Mouse (Mus musculus) hematopoietic multipotent progenitor cell, adult 10-12 weeks (in vitro differentiated cells): ENCODE results near the gene Cuedc1. TPM values are rescaled to one million over a fixed set of nuclear protein-coding genes. Genes with fewer than 3 reads are reported as not detected.

ENCODE experiments used
- polyA plus RNA-seq: library from polyadenylated mRNA; stranded (reverse); fragments of >175 nt; gene quantifications from 2 replicates; pipeline ENCODE4 v1.2.3, GENCODE M21; 2012; ENCODE audit warnings: low replicate concordance

Cuedc1 gene
- polyA plus RNA-seq: 7.0 and 18.5 TPM in 2 replicates

GRCm38 (mm10) chr11:88098021-88098729 is at the start of gene Cuedc1:
Gene Cuedc1 (plus strand): TSS chr11:88098058.

GRCm38 (mm10) chr11:88067586-88068410 is 30.1 kb upstream of the Cuedc1 start, which contains the start of gene Vezf1:
Gene Vezf1 (plus strand): TSS chr11:88068279.

DNA sequence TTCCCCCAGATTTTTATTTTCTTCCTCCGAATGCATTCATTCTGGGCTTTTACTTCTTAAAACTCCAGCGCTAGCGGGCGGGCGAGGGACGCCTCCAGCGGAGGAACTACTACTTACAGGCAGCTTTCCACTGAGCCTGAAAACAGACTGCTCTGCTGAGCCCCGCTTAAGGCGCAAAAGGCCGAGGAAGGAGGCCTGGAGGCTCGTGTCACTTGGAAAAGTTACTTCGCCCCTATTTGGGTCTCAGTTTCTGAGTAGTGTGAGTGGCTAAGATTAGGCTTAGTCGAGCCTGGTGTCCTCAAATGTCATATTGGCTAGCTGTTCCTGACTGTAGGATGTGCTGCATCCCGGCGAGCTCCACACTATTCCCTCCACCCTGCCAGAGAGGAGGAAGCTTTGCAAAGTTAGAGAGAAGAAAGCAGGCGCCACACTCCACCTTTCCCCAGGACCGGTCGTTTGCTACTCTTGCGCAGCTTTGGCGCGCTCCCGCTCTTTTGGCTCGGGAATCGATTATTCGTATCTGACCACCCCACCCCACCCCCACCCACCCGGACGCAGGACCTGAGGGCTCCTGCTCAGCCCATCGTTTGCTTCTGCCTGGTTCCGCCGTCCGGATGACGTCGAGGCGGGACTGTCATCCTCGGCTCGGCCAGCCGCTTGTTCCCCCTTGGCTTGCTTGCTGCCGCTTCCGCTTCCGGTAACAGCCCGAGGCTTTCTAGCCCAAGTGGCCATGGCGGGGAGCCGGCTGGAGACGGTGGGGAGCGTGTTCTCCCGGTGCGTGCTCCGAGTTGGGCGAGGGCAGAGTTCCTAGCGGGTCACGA is 106.1 kb downstream of the Cuedc1 start, which contains the start of gene Mrps23:
Gene Mrps23, plus strand, starts transcription at position 677 of the 821 bp plus-strand sequence.

Other genes with a start within 250 kb of the Cuedc1 start
- 12.1 and 15.1 TPM in 2 replicates for gene Mks1, start 244.8 kb upstream of the Cuedc1 start, polyA plus RNA-seq
- gene Epx, start 222.5 kb upstream of the Cuedc1 start, polyA plus RNA-seq: 0.08 and 0.19 TPM in 2 replicates
- not detected in 2 replicates for gene Olfr462, start 205.8 kb upstream of the Cuedc1 start, polyA plus RNA-seq
- gene Olfr463, start 200.7 kb upstream of the Cuedc1 start, polyA plus RNA-seq: not detected in 2 replicates
- not detected in 2 replicates for gene Olfr464, start 177.1 kb upstream of the Cuedc1 start, polyA plus RNA-seq
- 22.5 and 31.4 TPM in 2 replicates for gene Dynll2, start 110.5 kb upstream of the Cuedc1 start, polyA plus RNA-seq
- gene Srsf1, start 50.7 kb upstream of the Cuedc1 start, polyA plus RNA-seq: 146 TPM in 2 replicates
- gene Vezf1, start 29.8 kb upstream of the Cuedc1 start, polyA plus RNA-seq: 14.8 and 20.3 TPM in 2 replicates
- 98.9 and 145 TPM in 2 replicates for gene Mrps23, start 106.3 kb downstream of the Cuedc1 start, polyA plus RNA-seq
- not detected in 2 replicates for gene Ccdc182, start 196.0 kb downstream of the Cuedc1 start, polyA plus RNA-seq